Mouse (Mus musculus) lung, postnatal 0 days (tissue): ENCODE data around the gene Rplp0.

Experiments
- CTCF ChIP-seq: IDR thresholded peaks from 2 replicates; pipeline ENCODE4 v1.5.1; 2016; ENCODE audit warnings: antibody characterized with exemption, mild to moderate bottlenecking
- EP300 ChIP-seq: IDR thresholded peaks from 2 replicates; pipeline ENCODE4 v1.6.1; 2016; ENCODE audit warnings: antibody characterized with exemption, mild to moderate bottlenecking, control low read depth

DNA sequence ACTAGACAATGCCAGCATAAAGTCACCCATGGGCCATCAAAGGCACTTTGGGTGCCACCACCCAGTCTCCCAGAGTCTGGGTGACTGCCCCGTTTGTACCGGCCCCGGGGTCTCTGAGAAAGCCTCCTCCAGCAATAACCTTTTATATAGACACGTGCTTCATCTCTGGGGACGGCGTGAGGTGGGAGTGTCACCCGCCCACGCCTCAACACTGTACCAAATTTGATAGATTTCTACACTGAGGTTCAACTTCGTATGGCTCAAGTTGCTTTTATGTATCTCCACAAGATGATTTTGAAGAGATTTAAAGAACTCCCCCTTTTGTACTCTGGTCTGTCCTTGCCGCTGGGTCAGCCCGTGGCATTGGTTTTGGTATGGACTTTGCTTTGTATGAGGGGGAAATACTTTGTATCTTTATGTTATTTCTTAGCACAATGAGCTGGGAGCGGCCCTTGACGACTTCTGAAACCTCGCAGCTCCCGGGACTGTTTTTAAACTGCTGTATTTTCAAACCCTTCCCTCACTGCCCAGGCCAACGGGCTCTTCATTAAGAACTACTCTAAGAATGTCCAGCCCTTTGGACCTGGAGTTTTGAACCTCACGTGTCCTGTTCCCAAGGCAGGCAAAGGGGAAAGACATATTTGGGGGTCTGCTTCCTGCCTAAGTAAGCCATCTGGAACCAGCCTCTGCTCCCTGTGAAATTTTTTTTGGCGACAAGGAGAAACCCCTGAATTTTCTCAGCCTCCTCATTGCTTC is 4.6 kb upstream of the Rplp0 start:
- TF ChIP-seq CTCF (no peak), EP300 (no peak)
